Mouse (Mus musculus) monocyte, adult 2 months (primary cell): Measurements from ENCODE around the gene Mpc1.
"Not testable (repeated sequence)": the region's sequence is repeated elsewhere in the genome, so short reads cannot be mapped to it uniquely, and the experiment has no call there.

Experiments
- DNase-seq, 2 experiments: peaks; one replicate each; pipeline ENCODE4 v3.0.0; 2022; ENCODE audit warnings: low spot score in 2 of 2, low read depth in 1 of 2

Mpc1 gene

GRCm38 (mm10) chr17:8326877-8327276 is 44.2 kb downstream of the Mpc1 start:
- DNase-seq: not testable (repeated sequence)

GRCm38 (mm10) chr17:8328511-8329174 is 45.9 kb downstream of the Mpc1 start:
- no peak for DNase-seq

- no peak for DNase-seq
Observed at GRCm38 (mm10) chr17:8330602-8331001, 47.9 kb downstream of the Mpc1 start.

- not testable (repeated sequence) for DNase-seq
Observed at GRCm38 (mm10) chr17:8337159-8337558, 54.5 kb downstream of the Mpc1 start, which contains the start of gene Prr18. Prr18 (plus strand) TSS chr17:8337459.

- DNase-seq: no peak
Observed at GRCm38 (mm10) chr17:8339666-8340374, 57.1 kb downstream of the Mpc1 start.

- DNase-seq: no peak
Observed at GRCm38 (mm10) chr17:8340407-8341359, 58.0 kb downstream of the Mpc1 start.

- no peak for DNase-seq
Observed at GRCm38 (mm10) chr17:8341360-8341963, 58.8 kb downstream of the Mpc1 start.

- no peak for DNase-seq
Observed at GRCm38 (mm10) chr17:8342706-8343105, 60.0 kb downstream of the Mpc1 start.

GRCm38 (mm10) chr17:8343416-8343815 is 60.7 kb downstream of the Mpc1 start:
- DNase-seq: no peak
